Mouse (Mus musculus) CD4-positive, CD25-positive, alpha-beta regulatory T cell, adult 2 months (primary cell): ENCODE measurements at regions not wholly inside any gene's neighbourhood (a gene's known extent, or its start where the extent isn't known, plus 50 kb on each side); places are given as distances from the start of the nearest gene placed in this dataset.
"Not testable (repeated sequence)": the region's sequence is repeated elsewhere in the genome, so short reads cannot be mapped to it uniquely, and the experiment has no call there.

Experiments
- DNase-seq: peaks from one replicate; pipeline ENCODE4 v3.0.0-alpha.2; 2012; ENCODE audit warnings: low read depth, low spot score

DNA sequence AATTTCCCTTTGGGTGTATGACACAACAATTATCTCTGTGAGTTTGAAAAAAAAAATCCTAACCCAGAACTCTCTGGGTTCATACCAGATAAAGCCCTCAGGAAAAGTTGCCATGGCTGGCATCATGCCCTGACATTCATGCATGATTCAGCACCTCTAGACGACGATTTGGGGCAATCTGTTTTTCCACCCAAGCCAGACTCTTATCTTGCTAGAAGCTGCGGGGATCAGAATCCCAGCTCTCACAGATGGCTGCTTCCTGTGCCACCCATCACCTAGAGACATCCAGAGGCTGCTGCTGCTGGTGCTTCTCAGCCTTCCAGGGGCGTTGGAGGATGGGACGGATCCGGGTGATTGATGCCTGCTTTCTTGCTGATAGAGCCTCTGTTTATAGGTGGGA lies 209.2 kb downstream of the Cd47 start:
- no peak for DNase-seq

DNA sequence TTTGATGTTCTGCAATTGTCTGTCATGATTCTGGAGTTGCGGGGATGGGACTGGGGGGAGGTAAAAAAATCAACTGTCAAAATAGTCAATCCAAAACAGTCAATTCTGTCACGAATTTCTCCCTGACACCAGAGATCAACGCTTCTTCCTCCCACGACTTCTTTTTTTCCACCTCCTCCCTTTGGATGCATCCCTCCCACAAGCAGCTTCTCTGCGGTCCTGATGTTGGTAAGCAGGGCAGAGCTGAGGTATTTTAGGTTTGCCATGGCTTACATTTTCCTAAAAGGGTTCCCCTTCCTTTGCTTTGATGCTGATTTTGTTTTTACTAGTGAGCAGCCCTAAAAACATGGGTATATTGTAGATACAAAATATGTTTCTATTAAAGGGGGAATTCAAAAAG lies 209.7 kb downstream of the Cd47 start:
- no peak for DNase-seq

DNA sequence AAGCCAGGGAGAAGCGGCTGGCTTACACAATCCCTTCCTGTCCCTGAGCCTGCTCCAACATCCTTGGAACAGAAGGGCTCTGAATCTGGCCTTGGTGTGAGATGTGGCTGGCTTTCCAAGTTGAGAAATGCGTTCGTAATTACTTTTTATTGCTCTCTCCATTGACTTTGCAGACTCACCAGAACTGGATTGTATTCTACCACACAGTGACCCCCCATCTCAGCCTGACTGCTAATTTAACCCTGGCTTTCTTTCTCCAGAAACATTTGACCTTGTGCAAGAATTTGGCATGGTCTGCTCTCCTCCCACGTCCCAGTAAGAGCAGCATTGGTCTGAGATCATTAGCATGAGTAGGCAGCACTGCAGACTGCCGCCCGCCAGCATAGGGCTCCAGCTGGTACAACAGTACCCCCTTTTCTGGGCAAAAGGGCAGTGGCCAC lies 210.2 kb downstream of the Cd47 start:
- no peak for DNase-seq

DNA sequence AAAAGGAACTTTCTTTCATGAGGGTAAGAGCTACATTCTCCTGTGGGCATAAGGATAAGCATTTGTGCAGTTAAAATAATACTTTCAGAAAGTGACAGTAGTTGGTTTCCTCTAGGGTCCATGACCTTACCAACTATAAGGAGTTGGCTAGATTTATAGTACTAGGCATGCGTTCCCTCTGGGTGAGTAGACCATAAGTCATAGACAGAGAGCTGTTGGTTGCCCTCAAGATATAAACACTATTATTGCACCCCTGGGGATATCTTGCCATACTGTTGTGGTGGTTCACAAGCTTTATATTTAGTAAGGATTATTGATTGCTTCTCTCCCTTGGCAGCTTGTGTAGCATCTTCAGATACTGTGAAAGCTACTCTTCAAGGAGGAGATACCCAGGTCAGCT lies 223.6 kb downstream of the Cd47 start:
- no peak for DNase-seq

DNA sequence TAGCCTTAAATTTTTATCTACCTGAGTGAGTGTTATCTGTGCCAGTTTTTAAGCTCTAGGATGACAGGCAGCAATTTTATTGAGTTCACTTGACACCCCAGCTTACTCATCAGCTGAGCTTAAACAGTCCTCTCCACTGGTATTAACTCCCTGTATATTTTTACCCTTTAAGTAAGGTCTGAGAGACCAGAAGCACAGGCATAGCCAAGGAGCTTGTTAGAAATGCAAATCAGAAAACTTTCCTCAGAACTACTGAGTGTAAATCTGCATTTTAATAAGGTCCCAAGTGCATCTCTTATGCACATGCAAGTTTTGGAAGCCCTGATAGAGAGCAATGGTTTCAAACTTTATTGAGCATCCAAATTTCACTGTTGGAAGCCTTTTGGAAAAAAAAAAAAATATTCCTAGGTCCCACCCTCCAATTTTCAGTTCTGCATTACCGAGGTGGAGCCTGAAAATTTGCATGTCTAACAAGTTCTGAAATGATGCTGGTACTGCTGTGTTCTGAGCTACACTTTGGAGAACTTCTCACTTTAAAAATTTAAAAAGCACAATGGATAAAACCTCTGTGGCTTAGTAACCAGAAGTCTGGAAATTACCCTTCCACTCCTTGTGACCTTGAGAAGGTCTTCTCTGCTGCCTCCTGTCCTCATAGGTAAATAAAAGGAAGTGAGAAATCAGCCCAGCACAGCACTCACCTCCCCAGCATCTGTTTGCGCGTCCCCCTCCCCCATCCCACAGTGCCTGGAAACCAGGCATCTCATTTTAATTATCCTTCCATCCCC lies 226.0 kb downstream of the Cd47 start:
- DNase-seq: no peak

DNA sequence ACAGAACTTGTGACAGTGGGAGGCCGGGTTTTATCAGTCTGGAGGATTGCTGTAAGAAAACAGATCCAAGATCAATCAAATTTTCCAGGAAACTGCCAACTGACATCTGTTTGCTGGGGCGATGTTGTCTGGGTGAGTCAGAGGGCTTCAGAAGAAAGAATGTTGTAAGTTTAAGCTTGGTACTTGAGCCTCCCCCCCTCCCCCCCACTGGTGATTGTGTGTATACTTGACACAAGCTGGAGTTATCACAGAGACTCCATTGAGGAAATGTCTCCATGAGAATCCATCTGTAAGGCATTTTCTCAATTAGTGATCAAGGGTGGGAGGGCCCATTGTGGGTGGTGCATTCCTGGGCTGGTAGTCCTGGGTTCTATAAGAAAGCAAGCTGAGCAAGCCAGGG lies 226.9 kb downstream of the Cd47 start:
- DNase-seq: no peak

DNA sequence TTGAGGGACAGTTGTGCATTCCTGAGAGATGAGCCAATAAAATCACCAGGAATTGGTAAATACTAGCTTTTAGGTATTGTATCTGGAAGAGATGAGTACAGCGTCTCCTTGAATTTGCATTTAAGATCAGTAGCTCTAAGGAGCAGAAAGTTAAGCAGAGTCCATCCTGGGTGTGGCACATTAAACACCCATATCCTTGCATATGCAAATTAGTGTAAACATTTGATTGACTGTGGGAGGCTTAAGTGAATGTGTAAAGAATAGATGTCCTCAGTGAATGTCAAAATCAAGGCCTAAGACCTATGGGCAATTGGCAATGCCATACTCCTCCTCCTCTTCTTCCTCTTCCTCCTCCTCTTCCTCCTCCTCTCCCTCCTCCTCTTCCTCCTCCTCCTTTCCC lies 229.4 kb downstream of the Cd47 start:
- no peak for DNase-seq

DNA sequence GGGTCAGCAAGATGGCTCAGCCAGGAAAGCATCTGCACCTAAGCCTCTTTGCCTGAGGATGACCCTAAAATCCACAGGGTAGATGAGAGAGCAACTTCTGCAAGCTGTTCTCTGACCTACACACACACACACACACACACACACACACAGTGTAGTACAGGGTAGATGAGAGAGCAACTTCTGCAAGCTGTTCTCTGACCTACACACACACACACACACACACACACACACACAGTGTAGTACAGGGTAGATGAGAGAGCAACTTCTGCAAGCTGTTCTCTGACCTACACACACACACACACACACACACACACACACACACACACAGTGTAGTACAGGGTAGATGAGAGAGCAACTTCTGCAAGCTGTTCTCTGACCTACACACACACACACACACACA lies 230.0 kb downstream of the Cd47 start:
- not testable (repeated sequence) for DNase-seq

DNA sequence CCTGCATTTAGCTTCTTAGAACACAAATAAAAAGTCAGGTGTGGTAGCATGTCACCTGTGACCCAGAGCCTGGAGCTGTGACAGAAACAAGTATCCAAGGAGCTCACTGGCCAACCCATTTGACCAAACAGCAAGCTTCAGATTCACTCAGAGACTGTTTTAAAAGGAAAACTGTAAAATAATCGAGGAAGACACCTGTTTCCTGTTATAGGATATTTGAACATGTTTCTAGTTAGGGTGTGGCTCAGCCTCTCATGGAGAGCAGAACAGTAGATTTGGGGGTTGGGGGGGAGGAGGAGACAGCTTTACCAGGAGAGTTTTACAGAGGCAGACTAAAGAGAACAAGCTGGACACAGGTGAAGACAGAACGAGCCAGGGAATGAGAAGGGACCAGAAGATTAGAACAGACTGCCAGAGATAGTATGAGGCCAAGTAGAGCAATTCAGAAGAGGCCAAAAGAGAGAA lies 230.6 kb downstream of the Cd47 start:
- DNase-seq: peak; percentile 18

DNA sequence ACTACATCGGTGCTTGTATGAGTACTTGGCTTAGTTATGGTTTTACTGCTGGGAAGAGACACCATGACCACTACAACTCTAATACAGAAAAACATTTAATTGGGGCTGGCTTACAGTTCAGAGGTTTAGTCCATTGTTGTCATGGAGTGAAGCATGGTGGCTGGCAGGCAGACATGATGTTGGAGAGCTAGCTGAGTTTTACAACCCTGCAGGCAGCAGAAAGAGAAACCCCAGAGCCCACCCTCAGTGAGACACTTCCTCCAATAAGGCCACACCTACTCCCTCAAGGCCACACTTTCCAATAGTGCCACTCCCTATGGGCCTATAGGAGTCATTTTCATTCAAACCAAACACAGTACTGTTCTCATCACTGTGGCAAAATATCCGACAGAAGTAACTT lies 232.5 kb downstream of the Cd47 start:
- DNase-seq: no peak

DNA sequence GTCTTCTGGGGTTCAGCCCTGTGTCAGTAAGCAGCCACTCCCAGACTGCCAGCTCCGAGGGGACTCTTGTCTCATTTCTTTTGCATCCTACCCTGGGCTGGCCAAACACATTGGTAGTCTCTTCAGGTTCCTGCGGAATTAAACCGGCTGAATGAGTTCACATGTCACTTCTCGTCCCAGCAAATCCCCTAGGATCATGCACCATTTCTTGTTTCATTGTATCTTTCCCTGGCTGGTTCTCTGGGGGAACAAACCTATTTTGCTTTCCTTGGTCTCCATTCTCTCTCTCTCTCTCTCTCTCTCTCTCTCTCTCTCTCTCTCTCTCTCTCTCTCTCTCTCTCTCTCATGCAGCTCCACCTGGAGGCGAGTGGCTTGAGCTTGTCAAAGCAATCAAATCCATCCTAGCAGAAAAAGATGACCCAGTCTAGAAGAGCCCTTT lies 236.0 kb downstream of the Cd47 start:
- DNase-seq: no peak

DNA sequence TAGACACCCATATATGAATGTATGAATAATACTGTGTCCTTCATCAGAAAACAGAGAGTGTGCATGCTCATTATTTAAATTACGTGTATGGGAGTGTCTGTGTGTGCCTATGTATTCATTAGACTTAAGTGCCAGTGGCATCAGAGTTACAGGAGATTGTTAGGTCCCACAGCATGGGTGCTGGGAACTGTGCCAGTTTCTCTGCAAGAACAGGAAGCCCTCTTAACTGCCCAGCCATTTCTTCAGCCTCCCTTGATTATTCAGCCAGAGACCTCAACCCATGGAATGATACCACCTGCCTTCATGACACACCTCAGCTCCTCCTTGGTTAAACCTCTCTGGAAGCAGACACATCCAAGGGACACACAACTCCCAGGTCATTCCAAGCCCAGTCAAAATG lies 243.8 kb downstream of the Cd47 start:
- DNase-seq: no peak

DNA sequence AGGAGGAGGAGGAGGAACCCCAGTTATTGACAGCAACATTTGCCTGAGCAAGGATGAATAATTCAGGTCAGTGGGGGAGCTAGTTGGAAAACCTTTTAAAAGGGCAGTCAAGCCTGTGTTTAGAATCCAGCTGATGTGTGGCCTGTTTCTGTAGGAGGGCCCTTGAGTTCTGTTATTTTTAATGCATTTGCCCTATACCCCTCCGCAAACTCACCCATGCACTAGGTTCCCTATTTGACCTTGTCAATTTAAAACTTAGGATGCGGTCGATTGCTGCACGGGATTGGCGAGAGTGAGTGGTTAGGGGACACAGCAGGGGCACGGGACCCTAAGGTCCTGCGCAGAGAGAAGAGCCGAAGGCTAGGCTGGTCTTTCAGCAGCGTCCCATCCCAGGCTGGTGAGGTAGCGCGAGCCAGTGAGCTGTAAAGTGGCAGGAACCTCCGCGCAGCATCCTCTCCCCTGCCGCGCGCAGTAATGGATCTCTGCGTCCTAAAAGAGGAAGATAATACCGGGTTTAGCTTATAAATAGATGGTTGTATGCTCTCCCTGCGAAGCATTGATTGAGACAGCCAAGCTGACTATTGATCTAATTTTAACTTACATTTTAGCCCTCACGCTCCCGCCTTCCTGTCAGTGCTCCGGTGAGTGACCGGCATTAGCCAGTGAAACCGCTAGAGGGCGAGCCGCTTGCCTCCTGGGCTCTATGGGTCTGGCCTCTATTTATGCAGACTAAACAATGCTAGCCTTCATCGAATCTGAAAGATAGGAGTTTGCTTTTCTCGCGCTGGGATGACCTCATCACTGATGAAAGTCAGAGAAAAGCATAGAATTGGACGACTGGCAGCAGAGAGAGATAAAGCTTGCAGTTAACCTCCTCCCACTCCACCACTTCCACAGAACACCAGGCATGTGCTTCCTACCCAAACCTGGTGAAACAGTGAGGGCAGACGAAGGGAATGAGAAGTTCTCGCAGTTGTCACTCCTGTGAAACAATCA lies 245.5 kb downstream of the Cd47 start:
- DNase-seq: peak; percentile 82

DNA sequence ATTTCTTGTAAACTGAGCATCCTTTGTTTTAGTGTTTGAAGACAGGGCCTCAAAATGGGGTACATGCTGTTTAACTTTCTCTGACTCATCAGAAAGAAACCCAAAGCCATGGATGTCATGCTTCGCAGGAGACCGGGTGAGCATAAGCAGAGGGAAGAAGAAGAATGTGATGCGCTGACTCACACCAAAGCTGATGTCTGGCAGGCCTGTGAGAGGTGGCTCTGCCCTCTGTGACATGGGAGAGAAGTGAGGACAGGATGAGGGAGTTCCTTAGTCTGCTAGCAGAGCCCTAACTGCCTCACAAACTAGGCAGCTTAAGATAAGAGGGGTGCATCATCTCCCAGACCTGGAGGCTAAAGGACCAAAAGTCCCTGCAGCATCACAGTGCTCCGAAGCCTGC lies 263.2 kb downstream of the Cd47 start:
- no peak for DNase-seq

DNA sequence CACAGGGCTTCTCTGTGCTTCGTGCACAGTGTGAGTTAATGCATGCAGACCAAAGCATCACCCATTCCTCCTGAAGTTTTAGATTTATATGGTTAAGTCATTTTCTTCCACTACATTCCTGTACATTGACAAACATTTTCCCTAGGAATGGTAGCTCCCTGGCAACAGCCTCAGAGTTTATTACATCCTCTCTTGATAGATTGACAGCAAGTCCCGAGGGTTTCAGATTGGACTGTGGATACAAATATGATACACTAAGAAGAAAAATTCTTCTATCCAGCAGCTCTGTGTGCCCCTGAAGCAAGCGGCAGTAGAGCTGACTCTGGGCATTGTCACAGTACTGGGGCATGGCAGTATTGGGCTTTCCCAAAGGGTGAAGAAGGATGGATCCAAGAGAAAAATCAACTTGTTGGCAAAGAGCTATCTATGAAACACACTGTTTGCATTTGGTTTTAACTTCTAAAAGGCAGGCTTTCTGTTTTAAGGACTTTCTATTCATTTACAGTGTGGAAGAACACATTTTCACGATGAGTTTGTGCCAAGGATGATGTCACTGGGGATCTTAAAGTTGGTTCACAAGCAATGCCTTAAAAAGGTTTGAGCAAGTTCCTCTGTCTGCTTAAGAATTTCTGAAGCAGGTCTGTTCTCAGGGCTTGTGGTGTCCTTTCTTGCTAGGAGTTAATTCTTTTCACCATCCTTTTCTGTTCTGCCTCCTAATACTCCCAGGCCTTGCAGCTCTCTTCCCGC lies 265.2 kb downstream of the Cd47 start:
- no peak for DNase-seq

DNA sequence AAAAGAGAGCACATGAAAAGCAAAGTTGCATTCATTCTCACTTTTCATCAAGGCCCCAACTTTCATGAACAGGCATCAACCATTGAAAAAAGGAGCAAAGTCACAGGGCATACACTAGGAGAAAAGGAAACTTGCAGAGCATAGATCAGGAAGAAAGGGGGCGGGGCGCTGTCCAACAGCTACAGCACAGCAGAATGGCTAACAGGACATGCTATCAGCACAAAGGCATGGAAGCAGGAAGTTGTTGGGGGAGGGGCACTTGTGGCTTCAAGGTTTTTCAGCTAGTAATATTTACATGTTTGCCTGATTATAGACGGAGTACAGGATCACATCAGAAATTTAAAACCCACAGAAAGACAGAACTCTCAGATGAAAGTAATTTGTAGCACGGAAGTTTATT lies 268.7 kb downstream of the Cd47 start:
- peak; percentile 68 for DNase-seq

DNA sequence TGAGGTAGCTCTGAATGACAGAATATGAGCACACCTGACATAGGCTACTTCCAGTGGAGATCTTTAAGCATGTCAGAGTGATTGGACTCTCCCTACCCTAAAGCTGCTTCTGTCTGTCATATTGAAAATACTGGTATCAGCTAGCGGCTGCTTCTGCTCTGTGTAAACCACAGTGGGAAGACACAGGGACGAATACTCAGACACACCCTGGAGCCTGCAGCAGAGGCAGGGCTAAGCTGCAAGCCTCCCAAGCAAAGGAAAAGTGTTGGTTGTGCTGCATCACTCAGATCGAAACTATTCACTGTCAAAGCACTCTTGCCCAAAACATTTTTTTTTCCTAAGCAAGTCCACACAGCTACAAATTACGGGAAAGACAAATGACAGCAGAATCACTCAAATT lies 270.4 kb downstream of the Cd47 start:
- peak; percentile 14 for DNase-seq

DNA sequence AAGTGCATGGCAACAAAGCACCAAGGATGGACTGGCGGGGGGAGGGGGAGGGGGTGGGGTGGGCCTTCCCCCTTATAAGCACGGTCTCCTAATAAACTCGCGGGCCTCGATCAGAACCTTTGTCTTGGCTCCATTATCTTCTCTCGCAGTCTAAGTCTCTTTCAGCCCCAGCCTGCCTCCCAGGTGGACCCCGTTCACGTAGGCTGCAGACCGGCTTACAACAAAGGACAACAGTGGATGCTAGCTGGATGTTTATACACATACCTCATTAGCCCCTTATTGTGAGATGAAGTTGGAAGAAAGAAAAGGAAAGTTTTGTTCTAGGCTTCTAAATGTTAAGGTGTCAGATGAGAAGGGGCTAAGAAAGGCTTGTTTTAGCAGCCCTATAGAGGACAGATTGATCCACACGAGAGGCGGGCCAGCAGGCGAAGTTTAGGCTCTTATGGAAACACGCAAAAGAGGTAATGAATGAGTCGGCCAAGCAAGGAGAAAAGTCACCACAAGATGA lies 272.6 kb downstream of the Cd47 start:
- DNase-seq: no peak

DNA sequence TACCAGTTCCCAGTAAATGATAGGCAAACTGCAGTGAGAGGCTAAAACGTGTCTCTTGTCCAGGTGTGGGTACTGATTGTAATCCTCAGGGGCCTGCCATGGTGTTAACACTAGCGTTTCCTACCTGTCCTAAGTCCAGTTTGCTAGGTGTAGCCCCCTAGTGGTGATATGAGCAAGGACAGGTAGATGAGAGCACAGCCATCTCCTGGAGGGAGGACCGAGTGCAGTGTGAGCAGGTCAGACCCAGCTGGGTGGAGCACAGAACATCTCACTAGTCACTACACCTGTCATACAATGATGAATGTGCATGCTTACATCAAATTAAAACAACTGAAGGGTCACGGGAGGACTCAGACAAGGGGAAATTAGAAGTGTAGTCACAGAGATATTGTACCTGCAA lies 273.6 kb downstream of the Cd47 start:
- peak; percentile 72 for DNase-seq

DNA sequence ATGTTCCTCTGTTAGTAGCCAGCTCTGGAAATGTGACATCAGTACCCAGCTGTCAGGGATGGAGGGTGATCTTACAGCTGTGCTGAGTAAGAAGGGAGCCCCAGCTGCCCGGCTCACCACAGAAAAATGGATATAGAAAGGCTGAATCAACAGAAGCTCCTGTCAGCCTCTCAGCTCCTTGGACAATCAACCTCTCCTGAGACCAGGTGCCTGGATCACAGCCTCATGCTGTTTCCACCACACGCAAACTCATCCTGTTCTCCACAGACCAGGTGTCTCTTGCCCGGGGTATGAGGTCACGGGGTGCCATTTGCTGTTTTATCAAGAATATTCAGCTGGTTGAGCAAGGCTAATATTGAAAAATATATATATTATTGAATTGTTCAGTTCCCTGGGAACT lies 275.3 kb downstream of the Cd47 start:
- DNase-seq: no peak

DNA sequence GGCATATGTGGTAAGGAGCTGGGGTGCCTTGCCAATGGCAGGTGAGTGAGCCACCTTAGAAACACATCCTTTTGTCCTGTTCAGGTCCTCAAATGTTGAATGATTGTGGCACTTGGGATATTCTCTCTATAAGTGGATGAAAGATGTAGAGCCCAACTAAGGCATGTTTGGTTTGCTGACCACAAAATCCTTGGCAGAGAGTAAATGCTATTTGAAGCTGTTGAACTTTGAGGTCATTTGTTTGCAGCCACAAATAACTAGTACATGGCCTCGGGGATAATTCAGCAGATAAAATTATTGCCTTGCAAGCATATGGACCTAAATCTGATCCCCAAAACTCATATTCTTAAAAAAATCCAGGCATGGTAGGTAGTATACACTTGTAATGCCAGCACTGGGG lies 281.2 kb downstream of the Cd47 start:
- no peak for DNase-seq

DNA sequence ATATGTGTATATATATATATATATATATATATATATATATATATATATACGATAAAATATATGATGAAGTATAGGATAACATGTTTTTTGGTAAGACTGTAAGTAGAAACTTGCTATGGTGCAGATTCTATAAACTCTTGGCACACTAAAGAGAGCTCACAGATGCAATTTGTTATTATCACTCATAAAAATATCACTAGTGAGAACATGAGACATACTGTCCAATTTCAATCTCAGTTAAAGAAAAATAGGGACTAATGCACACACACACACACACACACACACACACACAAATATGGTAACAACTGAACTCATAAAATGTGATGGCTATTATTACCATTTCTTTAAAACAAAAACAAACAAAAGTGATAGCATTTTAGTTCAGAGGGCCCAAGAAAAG lies 292.0 kb downstream of the Cd47 start:
- no peak for DNase-seq
